Mouse (Mus musculus): ENCODE data around the gene Olfr328.
"Not testable (repeated sequence)": the region's sequence is repeated elsewhere in the genome, so short reads cannot be mapped to it uniquely, and the experiment has no call there.

Olfr328 gene

DNA sequence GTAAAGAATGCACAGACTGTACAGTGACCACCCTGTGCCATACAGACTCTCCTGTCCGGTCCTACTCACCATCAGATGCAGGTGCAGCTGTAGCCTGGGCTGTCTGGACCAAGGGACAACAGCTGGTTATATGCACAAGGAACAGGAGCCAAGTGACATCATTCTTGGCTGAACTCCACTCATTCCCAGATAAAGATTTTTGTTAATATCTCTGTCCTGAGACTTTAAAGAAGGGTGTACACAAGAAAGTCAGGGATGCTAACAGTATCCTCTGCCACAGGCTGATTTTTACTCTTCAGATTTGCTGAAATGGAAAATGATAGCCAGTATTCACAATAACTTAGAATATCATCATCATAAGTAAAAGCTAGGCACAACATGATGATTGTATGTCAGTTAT lies at the start of gene Olfr328:
Olfr328 (minus strand) TSS at position 101 of the 400 bp plus-strand sequence.
- no peak for DNase-seq

- DNase-seq: no peak
Measured at GRCm38 (mm10) chr11:58605228-58605627, 49.8 kb upstream of the Olfr328 start.

DNA sequence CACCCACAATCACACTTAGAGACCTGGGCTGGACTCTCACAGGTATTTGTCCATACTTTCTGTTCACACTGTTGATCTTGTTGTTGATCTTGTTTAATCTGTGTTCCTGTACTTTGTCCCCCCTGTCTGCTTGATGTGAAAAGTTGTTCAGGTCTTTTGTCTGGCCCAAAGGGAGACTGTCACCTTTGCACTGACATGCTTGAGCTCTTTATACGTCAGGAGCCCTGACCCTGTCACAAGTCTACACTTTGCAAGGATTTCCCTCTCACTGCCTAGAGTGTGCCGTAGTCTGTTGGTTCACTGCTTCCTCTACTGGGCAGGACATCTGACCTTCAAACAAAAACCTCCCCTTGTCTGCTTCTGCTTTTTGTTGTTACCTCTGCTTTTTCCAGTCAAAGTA lies 49.3 kb upstream of the Olfr328 start:
- DNase-seq: no peak

GRCm38 (mm10) chr11:58602800-58603560 lies 47.5 kb upstream of the Olfr328 start:
- no peak for DNase-seq

DNA sequence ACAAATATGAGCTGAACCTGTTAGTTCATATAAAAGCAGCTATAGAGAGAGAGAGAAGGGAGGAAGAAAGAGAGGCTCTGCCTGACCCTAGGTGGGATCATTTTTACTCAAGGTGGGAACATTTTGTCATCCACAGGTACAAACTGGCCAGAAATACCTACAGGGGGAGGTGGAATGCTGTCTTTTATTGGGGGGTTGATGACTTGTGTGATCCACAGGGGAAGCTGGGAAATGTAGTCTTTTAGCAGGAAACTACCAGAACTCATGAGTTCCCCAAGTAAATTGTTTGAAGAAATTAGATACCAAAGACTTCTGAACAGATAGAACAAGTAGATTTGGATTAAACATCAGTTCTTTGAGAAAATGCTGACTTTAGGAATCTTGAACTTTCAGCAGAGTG lies 46.6 kb upstream of the Olfr328 start:
- DNase-seq: no peak

- DNase-seq: no peak
Measured at GRCm38 (mm10) chr11:58597837-58598236, 42.4 kb upstream of the Olfr328 start.

DNA sequence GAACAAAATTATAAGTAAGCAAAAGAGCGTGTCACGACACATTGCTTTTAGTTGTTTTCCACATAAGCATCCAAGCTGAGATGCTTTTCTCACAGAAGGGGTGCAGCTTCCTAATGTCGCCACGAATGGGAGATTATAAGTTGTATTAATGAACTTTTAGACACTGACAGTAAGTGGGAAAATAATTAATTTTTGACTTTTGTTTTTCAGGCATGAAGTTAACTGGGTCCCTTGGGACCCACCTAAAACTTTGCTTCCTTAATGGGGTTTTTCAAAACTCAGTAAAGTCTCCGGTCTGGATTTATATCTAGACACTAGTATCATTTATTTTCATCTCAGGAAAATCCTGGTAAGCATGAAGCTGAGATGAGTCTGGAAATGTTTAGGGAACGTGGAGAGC lies 39.4 kb upstream of the Olfr328 start, which contains the start of gene Olfr324:
Olfr324 (plus strand) TSS at position 301 of the 400 bp plus-strand sequence.
- no peak for DNase-seq

GRCm38 (mm10) chr11:58588620-58589250 lies 33.3 kb upstream of the Olfr328 start:
- no peak for DNase-seq

DNA sequence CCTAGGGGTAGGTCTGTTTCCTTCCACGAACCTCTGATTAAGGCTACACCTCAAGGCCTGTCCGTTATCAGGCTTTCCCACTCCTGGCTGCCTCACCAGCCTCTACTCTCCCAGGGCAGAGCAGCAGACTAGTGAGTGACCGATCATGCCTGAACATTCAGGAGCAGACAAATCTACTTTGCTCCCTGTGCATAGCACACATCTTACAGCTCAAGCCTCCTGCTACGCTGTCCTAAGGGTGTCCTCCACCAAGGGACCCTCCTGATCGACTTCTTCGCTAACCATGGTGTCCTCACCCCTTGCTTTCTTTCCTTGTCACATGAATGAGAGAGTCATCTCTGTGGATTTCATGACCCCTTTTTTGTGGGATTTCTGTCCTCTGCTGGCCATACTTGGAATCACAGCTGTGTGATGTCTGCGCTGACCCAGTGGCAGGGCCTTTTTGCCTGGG lies 32.5 kb upstream of the Olfr328 start:
- DNase-seq: peak; percentile 40

DNA sequence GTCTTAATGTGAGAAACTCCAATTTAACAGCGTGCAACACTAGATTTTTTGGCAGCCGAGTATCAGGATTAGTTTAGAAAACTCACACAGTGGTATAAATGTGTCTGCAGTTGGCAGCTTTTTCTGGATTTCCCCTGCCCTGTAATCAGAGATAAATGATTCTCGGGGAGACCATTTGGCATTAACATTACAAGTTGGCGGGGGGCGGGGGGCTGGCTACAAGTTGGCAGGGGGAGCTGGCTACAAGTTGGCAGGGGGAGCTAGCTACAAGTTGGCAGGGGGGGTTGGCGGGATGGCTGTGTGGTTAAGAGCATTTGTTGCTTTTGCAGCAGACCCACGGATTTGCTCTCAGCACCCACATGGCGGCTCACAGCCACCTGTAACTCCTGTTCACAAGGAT lies 23.2 kb upstream of the Olfr328 start:
- no peak for DNase-seq

GRCm38 (mm10) chr11:58577430-58577829 lies 22.0 kb upstream of the Olfr328 start, which contains the start of gene Olfr325:
Gene Olfr325 (plus strand): TSS chr11:58577730.
- no peak for DNase-seq

DNA sequence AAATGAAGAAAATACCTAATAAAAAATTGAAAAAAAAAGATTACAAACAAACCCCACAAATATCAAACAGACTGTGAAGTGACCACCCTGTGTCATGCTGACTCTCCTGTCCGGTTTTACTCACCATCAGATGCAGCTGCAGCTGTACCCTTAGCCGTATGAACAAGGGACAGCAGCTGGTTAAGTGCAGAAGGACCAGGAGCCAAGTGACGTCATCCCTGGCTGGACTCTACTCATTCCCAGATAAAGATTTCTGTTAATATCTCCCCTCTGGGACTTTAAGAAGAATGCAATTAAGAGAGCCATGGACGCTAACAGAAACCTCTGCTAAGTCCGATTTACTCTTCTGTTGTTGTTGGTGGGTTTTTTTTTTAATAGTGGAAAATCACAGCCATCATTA lies 15.0 kb upstream of the Olfr328 start, which contains the start of gene Olfr224:
Olfr224 (minus strand) TSS at position 149 of the 400 bp plus-strand sequence.
- no peak for DNase-seq

GRCm38 (mm10) chr11:58546322-58546721 lies 9.1 kb downstream of the Olfr328 start, which contains the start of gene Olfr329-ps:
Gene Olfr329-ps (minus strand): TSS chr11:58546422.
- no peak for DNase-seq

DNA sequence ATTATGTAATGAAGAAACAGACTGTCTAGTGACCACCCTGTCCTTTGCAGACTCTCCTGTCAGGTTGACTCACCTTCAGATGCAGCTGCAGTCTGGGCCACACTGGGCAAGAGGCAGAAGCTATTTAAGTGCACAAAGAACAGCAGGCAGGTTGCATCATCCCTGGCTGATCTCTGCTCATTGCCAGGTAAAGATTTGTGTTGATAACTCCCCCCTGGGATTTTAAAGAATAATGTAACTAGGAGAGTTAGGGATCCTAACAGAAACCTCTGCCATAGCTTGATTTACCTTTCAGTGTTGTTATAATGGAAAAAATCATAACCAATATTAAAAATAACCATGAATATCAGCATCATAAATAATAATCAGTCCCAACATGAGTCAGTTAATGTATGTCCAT lies 20.7 kb downstream of the Olfr328 start, which contains the start of gene Olfr330:
Olfr330 (minus strand) TSS at position 101 of the 400 bp plus-strand sequence.
- DNase-seq: not testable (repeated sequence)

GRCm38 (mm10) chr11:58519756-58520155 lies 35.7 kb downstream of the Olfr328 start:
- peak; percentile 5 for DNase-seq

GRCm38 (mm10) chr11:58518916-58519315 lies 36.5 kb downstream of the Olfr328 start:
- DNase-seq: peak; percentile 60

- DNase-seq: not testable (repeated sequence)
Measured at GRCm38 (mm10) chr11:58509058-58509457, 46.4 kb downstream of the Olfr328 start.

DNA sequence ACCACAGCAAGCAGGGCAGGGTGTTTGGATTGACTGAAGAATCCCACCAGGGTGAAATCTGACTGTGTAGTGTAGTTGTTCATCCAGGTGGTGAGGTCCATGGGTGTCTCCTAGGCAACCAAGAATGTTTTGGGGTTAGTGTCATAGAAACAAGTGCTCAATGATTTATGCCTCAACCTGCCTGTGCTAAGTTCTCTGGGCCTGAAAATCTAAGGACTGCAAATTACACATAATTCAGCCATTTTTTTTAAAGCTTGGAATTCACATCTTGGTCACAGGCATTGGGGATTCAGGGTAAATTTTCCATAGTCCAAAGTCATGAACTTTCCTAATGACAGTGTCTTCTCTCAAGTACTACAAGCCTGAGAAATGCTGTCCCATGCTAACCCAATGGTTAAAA lies 53.0 kb downstream of the Olfr328 start, which contains the start of gene Olfr331:
Olfr331 (minus strand) TSS at position 101 of the 400 bp plus-strand sequence.
- not testable (repeated sequence) for DNase-seq

Data from lung, postnatal 14 days (tissue).